Mouse (Mus musculus) intestine, postnatal 0 days (tissue): ENCODE measurements around the gene Hoxb5. TPM values are rescaled to one million over a fixed set of nuclear protein-coding genes. Genes with fewer than 3 reads are reported as not detected.
A peak's percentile ranks its signal among the peaks of the same experiment; 100 is the strongest.

Experiments
- ATAC-seq: fragments of 200-750 bp; cut with Nextera tagmentation; 2 replicates; pipeline ENCODE4 v1.8.0; 2017; ENCODE audit warnings: mild to moderate bottlenecking, moderate TSS enrichment, moderate library complexity
- H3K27ac ChIP-seq: fragments of 300-500 bp; sonication (generic); 2 replicates; pipeline ENCODE4 v1.5.1; 2014; ENCODE audit warnings: mild to moderate bottlenecking, low read depth, low read length, moderate library complexity
- H3K27me3 ChIP-seq: fragments of 300-500 bp; sonication (generic); replicated peaks from 2 replicates; pipeline ENCODE4 v1.6.1; 2014; ENCODE audit warnings: low read length, mixed read lengths; ENCODE audit not compliant: control insufficient read depth, insufficient read depth
- H3K36me3 ChIP-seq: fragments of 300-500 bp; sonication (generic); 2 replicates; pipeline ENCODE4 v1.6.1; 2014; ENCODE audit warnings: mild to moderate bottlenecking, moderate library complexity; ENCODE audit not compliant: control insufficient read depth, insufficient read depth
- H3K4me1 ChIP-seq: fragments of 300-500 bp; sonication (generic); replicated peaks from 2 replicates; pipeline ENCODE4 v1.6.1; 2014; ENCODE audit warnings: antibody characterized with exemption, low read length, mixed read lengths; ENCODE audit not compliant: control insufficient read depth, insufficient read depth
- H3K4me2 ChIP-seq: fragments of 300-500 bp; sonication (generic); replicated peaks from 2 replicates; pipeline ENCODE4 v1.6.1; 2014; ENCODE audit warnings: low read depth, mild to moderate bottlenecking, moderate library complexity
- H3K4me3 ChIP-seq: fragments of 300-500 bp; sonication (generic); 2 replicates; pipeline ENCODE4 v1.5.1; 2014; ENCODE audit warnings: low read depth, low read length
- H3K9ac ChIP-seq: fragments of 300-500 bp; sonication (generic); 2 replicates; pipeline ENCODE4 v1.6.1; 2014; ENCODE audit warnings: mild to moderate bottlenecking, low read depth, low read length
- H3K9me3 ChIP-seq: fragments of 300-500 bp; sonication (generic); 2 replicates; pipeline ENCODE4 v1.6.1; 2016; ENCODE audit warnings: mixed run types; ENCODE audit not compliant: control insufficient read depth
- CTCF ChIP-seq: sonication (generic); IDR thresholded peaks from 2 replicates; pipeline ENCODE4 v1.5.1; 2016; ENCODE audit warnings: low read depth, mild to moderate bottlenecking, control low read depth, antibody characterized with exemption, moderate library complexity
- WGBS: fragments of 180-500 bp; shearing (Covaris S2); extraction: QIAGEN DNeasy Blood & Tissue Kit; methylation state at CpG from one replicate; pipeline ENCODE4 v1.1.7; 2014; 5-methylcytosine and 5-hydroxymethylcytosine counted together
- polyA plus RNA-seq: library from polyadenylated mRNA; unstranded; fragments of >200 nt; fragmentation: Nextera tagmentation; extraction: Ambion mirVana; gene quantifications from 2 replicates; pipeline ENCODE4 v1.2.1, GENCODE M21; 2015

The Hoxb5 gene
- polyA plus RNA-seq, 1 experiment from 2014 or later, result 14.7 TPM

DNA sequence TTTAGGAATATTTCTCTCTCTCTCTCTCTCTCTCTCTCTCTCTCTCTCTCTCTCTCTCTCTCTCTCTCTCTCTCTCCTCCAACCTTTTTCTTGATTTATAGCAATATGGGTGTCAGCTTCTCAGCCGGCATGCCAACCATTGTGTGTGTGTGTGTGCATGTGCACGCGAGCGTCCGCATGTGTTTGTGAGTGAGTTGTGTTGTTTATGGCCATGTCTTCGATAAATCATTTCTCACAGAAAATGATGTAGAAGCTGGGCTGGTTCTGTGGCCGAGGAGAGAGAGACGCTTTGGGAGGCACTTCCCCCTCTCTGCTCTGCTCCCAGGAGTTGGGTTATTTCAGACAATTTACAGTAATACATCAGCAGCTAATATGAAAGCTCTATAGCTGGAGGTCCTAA lies 25.5 kb downstream of the Hoxb5 start:
- peaks cover 32% of the 10 kb centered on the region for H3K27me3 ChIP-seq
- TF ChIP-seq CTCF, result no peak
- peaks cover 3% of the 10 kb centered on the region; the same call in 1 of the 2 replicates for H3K4me1 ChIP-seq
- 34% methylated on average over 8 of the region's 8 CpGs for WGBS
- H3K27ac ChIP-seq, result no peak overlapping the region
- H3K36me3 ChIP-seq, result no peaks in the 10 kb centered on the region
- no peak overlapping the region for H3K9ac ChIP-seq
- H3K9me3 ChIP-seq, result no peaks in the 10 kb centered on the region
- no peak for ATAC-seq
- 0 out of 2 replicates have a peak overlapping the region, but pooled peaks have one; percentile 24 for H3K4me2 ChIP-seq
- no peak overlapping the region for H3K4me3 ChIP-seq

DNA sequence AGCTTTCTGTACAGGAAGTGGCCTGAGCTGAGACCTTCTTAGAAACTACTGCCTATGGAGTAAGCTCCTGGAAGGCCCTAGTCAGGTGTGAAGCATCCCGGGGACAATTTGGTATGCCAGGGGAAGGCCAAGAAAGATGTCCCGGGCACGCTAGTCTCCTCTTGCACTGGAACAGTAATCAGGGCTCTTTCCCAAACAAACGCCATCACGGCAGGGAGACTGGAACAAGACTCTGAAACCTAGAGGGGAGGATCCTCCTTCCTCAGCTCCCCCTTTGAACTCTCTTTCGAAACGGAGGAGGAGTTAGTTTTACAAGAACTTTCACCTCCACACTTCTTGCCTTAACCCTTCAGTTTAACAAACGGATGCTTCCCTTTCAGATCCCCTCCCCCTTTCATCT lies 29.0 kb downstream of the Hoxb5 start:
- Histone ChIP-seq H3K9ac (no peak overlapping the region), H3K27me3 (peaks cover 22% of the 10 kb centered on the region), H3K9me3 (no peaks in the 10 kb centered on the region), H3K36me3 (no peaks in the 10 kb centered on the region), H3K4me1 (peaks cover 6% of the 10 kb centered on the region; the same call in 1 of the 2 replicates), H3K27ac (peak overlapping the region; percentile 78), H3K4me2 (peak overlapping the region; percentile 66), H3K4me3 (peak overlapping the region; percentile 31)
- TF ChIP-seq CTCF, result no peak
- WGBS, result 18% methylated on average over 8 of the region's 8 CpGs
- ATAC-seq, result no peak

DNA sequence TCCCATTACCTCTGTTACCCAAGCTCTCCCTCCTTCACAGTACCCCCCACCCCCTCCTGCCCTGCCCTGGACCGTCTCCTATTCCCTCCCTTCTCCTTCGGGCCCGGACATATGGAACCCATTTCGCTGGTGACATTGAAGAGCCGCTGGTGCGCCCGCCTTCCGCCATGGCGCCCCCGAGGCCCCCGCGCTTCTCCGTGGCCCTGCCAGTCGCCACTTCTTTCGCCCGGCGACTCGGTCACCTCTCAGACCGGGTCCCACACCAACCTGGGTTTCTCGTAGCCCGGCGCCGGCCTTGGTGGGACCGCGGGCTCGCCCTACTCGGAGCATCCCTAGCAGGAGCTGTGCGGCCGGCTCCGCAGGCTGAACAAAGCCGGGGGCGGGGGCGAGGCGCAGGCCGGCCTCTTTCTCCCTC lies 29.5 kb downstream of the Hoxb5 start:
- H3K4me3 ChIP-seq, result peak overlapping the region; percentile 31
- H3K9me3 ChIP-seq, result no peaks in the 10 kb centered on the region
- peaks cover 21% of the 10 kb centered on the region for H3K27me3 ChIP-seq
- peak overlapping the region; percentile 78 for H3K27ac ChIP-seq
- H3K4me2 ChIP-seq, result peak overlapping the region; percentile 66
- 16% methylated on average over 35 of the region's 35 CpGs for WGBS
- H3K9ac ChIP-seq, result peak overlapping the region; percentile 37; the same call in 1 of the 2 replicates
- peaks cover 6% of the 10 kb centered on the region; the same call in 1 of the 2 replicates for H3K4me1 ChIP-seq
- TF ChIP-seq CTCF, result no peak
- H3K36me3 ChIP-seq, result no peaks in the 10 kb centered on the region
- ATAC-seq, result no peak

DNA sequence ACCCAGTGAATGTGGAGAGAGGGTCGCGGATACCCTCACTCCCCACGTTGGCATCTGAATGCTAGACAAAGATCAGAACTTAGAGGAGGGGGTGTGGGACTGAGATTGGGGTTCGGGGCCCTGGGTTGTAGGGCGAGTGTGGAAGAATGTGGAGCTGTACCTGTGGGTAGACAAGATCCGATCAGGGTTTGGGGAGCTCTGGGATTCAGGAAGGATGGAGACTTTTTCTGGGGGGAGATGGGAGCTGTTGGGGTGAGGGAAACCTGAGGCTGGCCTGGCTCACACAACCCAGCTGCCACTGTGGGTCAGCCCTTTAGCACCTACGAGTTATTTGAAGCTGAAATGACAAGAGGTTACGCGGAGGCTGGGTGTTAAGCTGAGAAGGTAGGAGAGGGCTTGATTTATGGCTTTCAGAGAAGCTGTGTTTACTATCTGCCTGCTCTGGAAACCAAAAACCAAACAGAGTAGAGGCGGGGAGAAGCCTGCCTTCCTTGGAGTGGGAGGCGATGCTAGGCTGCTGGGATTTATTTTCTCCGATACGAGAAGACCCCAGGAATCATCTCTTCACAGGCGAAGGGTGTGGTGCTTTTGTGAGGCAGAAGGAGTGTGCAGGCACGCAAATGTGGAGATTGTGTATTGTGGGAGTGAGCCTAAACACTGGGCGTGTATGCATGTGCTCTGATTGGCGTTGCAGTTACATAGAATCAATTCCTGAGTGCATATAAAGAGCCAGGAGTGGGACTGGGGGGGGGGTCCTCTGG lies 30.3 kb downstream of the Hoxb5 start:
- Histone ChIP-seq H3K9ac (peak overlapping the region; percentile 37; the same call in 1 of the 2 replicates), H3K36me3 (no peaks in the 10 kb centered on the region), H3K9me3 (no peaks in the 10 kb centered on the region), H3K4me3 (peak overlapping the region; percentile 31), H3K27me3 (peaks cover 21% of the 10 kb centered on the region), H3K27ac (peak overlapping the region; percentile 78), H3K4me1 (peaks cover 6% of the 10 kb centered on the region; the same call in 1 of the 2 replicates), H3K4me2 (peak overlapping the region; percentile 66)
- WGBS, result 21% methylated on average over 17 of the region's 17 CpGs
- no peak for ATAC-seq
- TF ChIP-seq CTCF, result no peak

DNA sequence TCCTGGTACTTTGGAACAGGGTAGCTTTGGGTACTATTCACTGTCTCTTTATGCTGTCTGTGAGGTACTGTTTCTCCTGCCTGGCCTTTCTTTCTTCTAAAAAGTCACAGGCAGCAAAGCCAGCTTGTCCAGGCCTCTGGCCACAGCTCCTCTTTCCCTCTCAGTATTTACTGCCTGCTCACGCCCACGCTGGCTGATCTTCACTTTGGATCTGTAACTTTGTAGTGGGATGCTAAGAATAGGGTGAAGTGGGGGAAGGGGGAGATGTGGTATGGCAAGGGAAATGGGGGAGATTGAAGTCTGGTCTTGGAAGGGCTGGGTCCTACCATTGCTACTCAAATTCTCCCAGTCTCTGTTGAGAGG lies 30.8 kb downstream of the Hoxb5 start:
- H3K36me3 ChIP-seq, result no peaks in the 10 kb centered on the region; the same call in 1 of the 2 replicates
- TF ChIP-seq CTCF, result no peak
- WGBS, result 41% methylated on average over 2 of the region's 2 CpGs
- ATAC-seq, result no peak
- peaks cover 6% of the 10 kb centered on the region; the same call in 1 of the 2 replicates for H3K4me1 ChIP-seq
- peaks cover 21% of the 10 kb centered on the region for H3K27me3 ChIP-seq
- H3K4me3 ChIP-seq, result no peak overlapping the region; the same call in 1 of the 2 replicates
- H3K9ac ChIP-seq, result no peak overlapping the region
- H3K27ac ChIP-seq, result peak overlapping the region; percentile 78; the same call in 1 of the 2 replicates
- H3K4me2 ChIP-seq, result peak overlapping the region; percentile 66
- H3K9me3 ChIP-seq, result no peaks in the 10 kb centered on the region

DNA sequence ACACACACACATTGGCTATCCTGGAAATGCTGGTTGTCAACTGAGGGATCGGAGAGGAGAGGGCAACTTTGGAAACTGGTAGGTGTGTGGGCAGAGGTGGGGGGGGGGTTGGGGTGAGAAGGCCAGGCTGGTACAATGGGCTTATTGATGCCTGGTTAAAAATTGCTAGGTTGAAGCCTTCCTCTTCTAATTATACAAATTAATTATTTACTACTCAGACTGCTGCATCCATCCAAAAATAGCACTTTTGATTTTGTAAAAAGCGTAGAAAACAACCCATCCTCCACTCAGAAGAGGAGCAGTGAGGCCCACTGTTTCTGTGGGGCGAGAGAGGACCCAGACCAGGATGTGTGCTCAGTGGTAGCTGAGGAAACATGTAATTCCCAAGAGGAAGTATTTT lies 31.9 kb downstream of the Hoxb5 start:
- no peak for ATAC-seq
- H3K9ac ChIP-seq, result no peak overlapping the region
- no peak overlapping the region for H3K4me3 ChIP-seq

More for the DNA sequence above, 31.9 kb downstream of the Hoxb5 start:
- H3K4me2 ChIP-seq, result 0 out of 2 replicates have a peak overlapping the region, but pooled peaks have one; percentile 2
- 0 out of 2 replicates have a peak, but pooled peaks cover 8% of the 10 kb centered on the region for H3K4me1 ChIP-seq
- no peaks in the 10 kb centered on the region for H3K9me3 ChIP-seq
- H3K27ac ChIP-seq, result no peak overlapping the region
- 30% methylated on average over 3 of the region's 3 CpGs for WGBS
- H3K36me3 ChIP-seq, result no peaks in the 10 kb centered on the region; the same call in 1 of the 2 replicates
- peaks cover 24% of the 10 kb centered on the region for H3K27me3 ChIP-seq
- TF ChIP-seq CTCF, result no peak
